Mouse (Mus musculus): ENCODE results near the gene Ints3.

- TF ChIP-seq CTCF (IDR thresholded peaks at IDR 0.05; ENCODE audit: insufficient read depth, low read depth, low read length) (no peak), POLR2A (IDR thresholded peaks at IDR 0.05; ENCODE audit: insufficient read depth, low read depth, low read length) (no peak)
Observed at GRCm38 (mm10) chr3:90369041-90369440, 64.4 kb downstream of the Ints3 start.
